Mouse (Mus musculus): ENCODE measurements at regions not wholly inside any gene's neighbourhood (a gene's known extent, or its start where the extent isn't known, plus 50 kb on each side); places are given as distances from the start of the nearest gene placed in this dataset.

GRCm38 (mm10) chr1:46985978-46986377, 93.3 kb upstream of the Slc39a10 start:
- Histone ChIP-seq H3K4me1 (ENCODE audit: control insufficient read depth, insufficient read depth, low read length) (no peaks in the 10 kb centered on the region), H3K9me3 (replicated peaks; ENCODE audit: control insufficient read depth, low read length) (no peaks in the 10 kb centered on the region)
- no peak for ATAC-seq (replicated peaks; ENCODE audit: extremely low read depth, insufficient read depth, low FRiP score)

GRCm38 (mm10) chr1:46983093-46983492, 90.4 kb upstream of the Slc39a10 start:
- no peaks in the 10 kb centered on the region for H3K36me3 ChIP-seq (ENCODE audit: control insufficient read depth, insufficient read depth)
- ATAC-seq (replicated peaks; ENCODE audit: extremely low read depth, insufficient read depth, low FRiP score): no peak
- WGBS: 84% methylated on average over 1 of the region's 1 CpGs
- H3K4me2 ChIP-seq (ENCODE audit: low read depth, low read length): no peak overlapping the region
- H3K9me3 ChIP-seq (replicated peaks; ENCODE audit: control insufficient read depth, low read length): 0 out of 2 replicates have a peak, but pooled peaks cover 3% of the 10 kb centered on the region
- H3K4me1 ChIP-seq (ENCODE audit: control insufficient read depth, insufficient read depth, low read length): no peaks in the 10 kb centered on the region
- H3K9ac ChIP-seq (ENCODE audit: low read length): no peak overlapping the region
- no peak overlapping the region for H3K4me3 ChIP-seq (ENCODE audit: low read length)
- H3K27ac ChIP-seq (ENCODE audit: low read length): no peak overlapping the region
- no peaks in the 10 kb centered on the region for H3K27me3 ChIP-seq (ENCODE audit: control insufficient read depth, insufficient read depth, low read length)

More at GRCm38 (mm10) chr1:46985978-46986377, 93.3 kb upstream of the Slc39a10 start:
- Histone ChIP-seq H3K36me3 (ENCODE audit: control insufficient read depth, insufficient read depth) (no peaks in the 10 kb centered on the region), H3K27ac (ENCODE audit: low read length) (no peak overlapping the region), H3K27me3 (ENCODE audit: control insufficient read depth, insufficient read depth, low read length) (no peaks in the 10 kb centered on the region), H3K4me3 (ENCODE audit: low read length) (no peak overlapping the region), H3K4me2 (ENCODE audit: low read depth, low read length) (no peak overlapping the region), H3K9ac (ENCODE audit: low read length) (no peak overlapping the region)
- 58% methylated on average over 1 of the region's 1 CpGs for WGBS

- no peak for ATAC-seq (replicated peaks; ENCODE audit: extremely low read depth, insufficient read depth, low FRiP score)
- 11% methylated on average over 3 of the region's 3 CpGs for WGBS
- no peaks in the 10 kb centered on the region for H3K27me3 ChIP-seq (ENCODE audit: control insufficient read depth, insufficient read depth, low read length)
- H3K9me3 ChIP-seq (replicated peaks; ENCODE audit: control insufficient read depth, low read length): no peaks in the 10 kb centered on the region
- no peak overlapping the region for H3K27ac ChIP-seq (ENCODE audit: low read length)
- peaks cover 2% of the 10 kb centered on the region; the same call in 1 of the 2 replicates for H3K4me1 ChIP-seq (ENCODE audit: control insufficient read depth, insufficient read depth, low read length)
- no peaks in the 10 kb centered on the region for H3K36me3 ChIP-seq (ENCODE audit: control insufficient read depth, insufficient read depth)
- H3K9ac ChIP-seq (ENCODE audit: low read length): no peak overlapping the region
- 0 out of 2 replicates have a peak overlapping the region, but pooled peaks have one; percentile 14 for H3K4me3 ChIP-seq (ENCODE audit: low read length)
- peak overlapping the region; percentile 43 for H3K4me2 ChIP-seq (ENCODE audit: low read depth, low read length)
These were observed 77.8 kb upstream of the Slc39a10 start for GRCm38 (mm10) chr1:46970470-46970869.

GRCm38 (mm10) chr1:46968361-46968760, 75.7 kb upstream of the Slc39a10 start:
- Histone ChIP-seq H3K27ac (ENCODE audit: low read length) (no peak overlapping the region), H3K27me3 (ENCODE audit: control insufficient read depth, insufficient read depth, low read length) (no peaks in the 10 kb centered on the region), H3K36me3 (ENCODE audit: control insufficient read depth, insufficient read depth) (no peaks in the 10 kb centered on the region), H3K4me3 (ENCODE audit: low read length) (no peak overlapping the region), H3K9me3 (replicated peaks; ENCODE audit: control insufficient read depth, low read length) (no peaks in the 10 kb centered on the region), H3K4me2 (ENCODE audit: low read depth, low read length) (no peak overlapping the region), H3K9ac (ENCODE audit: low read length) (no peak overlapping the region), H3K4me1 (ENCODE audit: control insufficient read depth, insufficient read depth, low read length) (peaks cover 2% of the 10 kb centered on the region; the same call in 1 of the 2 replicates)
- WGBS: 60% methylated on average over 3 of the region's 3 CpGs
- no peak for ATAC-seq (replicated peaks; ENCODE audit: extremely low read depth, insufficient read depth, low FRiP score)

- Histone ChIP-seq H3K9ac (ENCODE audit: low read length) (no peak overlapping the region), H3K36me3 (ENCODE audit: control insufficient read depth, insufficient read depth) (no peaks in the 10 kb centered on the region), H3K9me3 (replicated peaks; ENCODE audit: control insufficient read depth, low read length) (no peaks in the 10 kb centered on the region), H3K4me2 (ENCODE audit: low read depth, low read length) (no peak overlapping the region), H3K27ac (ENCODE audit: low read length) (no peak overlapping the region), H3K27me3 (ENCODE audit: control insufficient read depth, insufficient read depth, low read length) (no peaks in the 10 kb centered on the region), H3K4me3 (ENCODE audit: low read length) (no peak overlapping the region), H3K4me1 (ENCODE audit: control insufficient read depth, insufficient read depth, low read length) (peaks cover 2% of the 10 kb centered on the region; the same call in 1 of the 2 replicates)
- 68% methylated on average over 3 of the region's 3 CpGs for WGBS
- no peak for ATAC-seq (replicated peaks; ENCODE audit: extremely low read depth, insufficient read depth, low FRiP score)
These were observed 74.2 kb upstream of the Slc39a10 start for GRCm38 (mm10) chr1:46966917-46967266.

GRCm38 (mm10) chr1:46965996-46966916, 73.6 kb upstream of the Slc39a10 start:
- Histone ChIP-seq H3K27me3 (ENCODE audit: control insufficient read depth, insufficient read depth, low read length) (no peaks in the 10 kb centered on the region), H3K9ac (ENCODE audit: low read length) (no peak overlapping the region), H3K4me3 (ENCODE audit: low read length) (no peak overlapping the region), H3K9me3 (replicated peaks; ENCODE audit: control insufficient read depth, low read length) (no peaks in the 10 kb centered on the region), H3K4me2 (ENCODE audit: low read depth, low read length) (no peak overlapping the region), H3K4me1 (ENCODE audit: control insufficient read depth, insufficient read depth, low read length) (peaks cover 2% of the 10 kb centered on the region; the same call in 1 of the 2 replicates), H3K27ac (ENCODE audit: low read length) (no peak overlapping the region), H3K36me3 (ENCODE audit: control insufficient read depth, insufficient read depth) (no peaks in the 10 kb centered on the region)
- WGBS: 46% methylated on average over 5 of the region's 5 CpGs
- ATAC-seq (replicated peaks; ENCODE audit: extremely low read depth, insufficient read depth, low FRiP score): no peak

GRCm38 (mm10) chr1:46963973-46964727, 71.5 kb upstream of the Slc39a10 start:
- Histone ChIP-seq H3K27ac (ENCODE audit: low read length) (no peak overlapping the region), H3K9ac (ENCODE audit: low read length) (no peak overlapping the region), H3K9me3 (replicated peaks; ENCODE audit: control insufficient read depth, low read length) (no peaks in the 10 kb centered on the region), H3K4me1 (ENCODE audit: control insufficient read depth, insufficient read depth, low read length) (no peaks in the 10 kb centered on the region), H3K4me2 (ENCODE audit: low read depth, low read length) (no peak overlapping the region), H3K36me3 (ENCODE audit: control insufficient read depth, insufficient read depth) (no peaks in the 10 kb centered on the region), H3K27me3 (ENCODE audit: control insufficient read depth, insufficient read depth, low read length) (no peaks in the 10 kb centered on the region), H3K4me3 (ENCODE audit: low read length) (no peak overlapping the region)
- no peak for ATAC-seq (replicated peaks; ENCODE audit: extremely low read depth, insufficient read depth, low FRiP score)
- WGBS: 79% methylated on average over 5 of the region's 5 CpGs

Data from heart, embryonic 16.5 days (tissue).